Mouse (Mus musculus): ENCODE data around the gene Gm37419. TPM values are rescaled to one million over a fixed set of nuclear protein-coding genes. Genes with fewer than 3 reads are reported as not detected.

Gm37419 gene
- polyA plus RNA-seq, 1 experiment from 2014 or later = not detected

DNA sequence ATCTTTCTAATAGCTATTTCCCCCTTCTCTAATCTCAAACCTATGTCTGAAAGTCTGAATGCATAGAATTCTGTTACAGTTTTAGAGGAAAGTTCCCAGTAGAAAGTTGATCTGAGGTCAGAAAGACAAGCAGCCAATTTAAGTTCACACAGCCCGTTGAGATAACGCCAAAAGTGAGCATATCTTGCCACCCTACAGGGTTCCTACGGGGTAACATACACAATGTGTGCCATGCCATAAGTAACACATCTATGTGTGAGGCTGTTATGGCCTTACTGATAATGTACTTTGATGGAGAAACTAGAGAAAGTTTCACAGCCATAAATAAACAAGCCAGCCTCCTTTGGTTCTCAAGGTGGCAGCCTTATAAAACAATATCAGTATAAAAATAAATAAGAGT lies 26.1 kb downstream of the Gm37419 start:
- H3K27me3 ChIP-seq = no peaks in the 10 kb centered on the region
- H3K27ac ChIP-seq (replicated peaks) = no peak overlapping the region
- WGBS = 89% methylated on average over 3 of the region's 3 CpGs
- no peaks in the 10 kb centered on the region for H3K9me3 ChIP-seq
- H3K4me2 ChIP-seq (replicated peaks) = no peak overlapping the region
- ATAC-seq (ENCODE audit: low FRiP score, low read depth) = no peak
- no peaks in the 10 kb centered on the region for H3K36me3 ChIP-seq
- H3K4me3 ChIP-seq = no peak overlapping the region
- H3K4me1 ChIP-seq = no peaks in the 10 kb centered on the region
- no peak overlapping the region for H3K9ac ChIP-seq (replicated peaks)

DNA sequence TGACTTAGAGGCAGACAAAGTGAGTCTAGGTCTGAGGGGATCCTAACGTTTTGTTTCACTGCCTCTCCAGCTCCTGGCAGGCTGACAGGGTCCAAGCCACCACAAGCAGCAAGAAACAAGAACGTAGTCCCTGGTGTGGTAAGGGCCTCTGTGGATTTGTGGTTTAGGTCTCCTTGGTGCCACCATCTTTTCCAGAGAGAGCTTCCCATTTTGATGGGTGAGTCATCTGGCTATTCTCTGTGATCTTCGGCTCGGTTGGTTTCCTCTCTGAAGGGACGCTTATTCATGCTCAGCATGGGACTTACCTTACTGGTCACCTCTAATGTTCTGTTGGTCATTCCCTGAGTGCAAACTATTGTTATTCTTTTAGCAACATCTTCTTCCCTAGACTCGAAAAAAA lies 28.0 kb downstream of the Gm37419 start:
- H3K4me2 ChIP-seq (replicated peaks) = no peak overlapping the region
- H3K27ac ChIP-seq (replicated peaks) = no peak overlapping the region
- no peaks in the 10 kb centered on the region for H3K4me1 ChIP-seq
- 49% methylated on average over 6 of the region's 6 CpGs for WGBS
- no peaks in the 10 kb centered on the region for H3K36me3 ChIP-seq
- H3K9me3 ChIP-seq = no peaks in the 10 kb centered on the region
- no peak for ATAC-seq (ENCODE audit: low FRiP score, low read depth)
- H3K9ac ChIP-seq (replicated peaks) = no peak overlapping the region
- H3K27me3 ChIP-seq = no peaks in the 10 kb centered on the region
- no peak overlapping the region for H3K4me3 ChIP-seq

DNA sequence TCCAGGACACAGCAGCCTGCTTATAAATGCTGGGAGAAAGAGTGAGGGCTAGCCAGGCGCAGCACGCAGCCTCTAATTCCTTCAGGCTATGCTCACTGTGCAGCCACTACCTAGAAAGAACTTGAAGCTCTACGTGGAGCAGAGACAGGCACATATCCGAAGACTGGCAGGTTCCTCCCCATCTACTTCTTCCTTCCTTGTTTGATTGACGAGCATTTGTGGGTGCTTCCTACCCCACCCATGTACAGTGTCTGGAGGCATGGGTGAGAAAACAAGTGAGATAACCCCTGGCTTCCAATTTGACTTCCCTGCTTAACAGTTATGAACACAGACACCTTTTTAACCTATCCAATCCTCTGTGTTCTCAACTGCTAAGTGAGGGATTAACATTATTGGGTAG lies 28.5 kb downstream of the Gm37419 start:
- H3K4me2 ChIP-seq (replicated peaks) = no peak overlapping the region
- no peak overlapping the region for H3K4me3 ChIP-seq
- H3K9me3 ChIP-seq = no peaks in the 10 kb centered on the region
- H3K27ac ChIP-seq (replicated peaks) = no peak overlapping the region
- H3K4me1 ChIP-seq = no peaks in the 10 kb centered on the region
- no peak overlapping the region for H3K9ac ChIP-seq (replicated peaks)
- 78% methylated on average over 5 of the region's 5 CpGs for WGBS
- no peaks in the 10 kb centered on the region for H3K27me3 ChIP-seq
- ATAC-seq (ENCODE audit: low FRiP score, low read depth) = no peak
- H3K36me3 ChIP-seq = no peaks in the 10 kb centered on the region

DNA sequence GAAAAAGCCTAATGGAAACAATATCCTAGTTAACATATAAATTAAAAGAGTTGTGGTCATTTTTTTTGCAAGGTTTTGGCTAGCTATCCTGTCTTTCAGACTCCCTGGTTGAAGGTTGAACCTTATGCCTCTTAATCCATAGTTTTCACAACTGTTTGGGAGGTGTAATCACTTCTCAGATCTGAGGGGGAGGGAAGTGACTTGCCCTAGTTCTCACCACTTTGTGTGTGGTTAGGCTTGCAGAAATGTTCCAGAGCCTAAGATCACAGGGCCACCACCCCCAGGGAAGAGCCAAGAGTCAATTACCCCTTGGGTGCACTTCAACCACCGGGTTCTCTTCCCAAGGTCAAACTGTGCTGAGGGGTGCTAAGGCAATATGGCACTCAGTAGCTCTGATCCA lies 33.4 kb downstream of the Gm37419 start:
- Histone ChIP-seq H3K9ac (replicated peaks) (no peak overlapping the region), H3K4me1 (no peaks in the 10 kb centered on the region; the same call in 1 of the 2 replicates), H3K36me3 (no peaks in the 10 kb centered on the region), H3K9me3 (no peaks in the 10 kb centered on the region), H3K27ac (replicated peaks) (no peak overlapping the region), H3K27me3 (no peaks in the 10 kb centered on the region), H3K4me2 (replicated peaks) (no peak overlapping the region), H3K4me3 (no peak overlapping the region)
- no peak for ATAC-seq (ENCODE audit: low FRiP score, low read depth)
- 82% methylated on average over 1 of the region's 1 CpGs for WGBS

DNA sequence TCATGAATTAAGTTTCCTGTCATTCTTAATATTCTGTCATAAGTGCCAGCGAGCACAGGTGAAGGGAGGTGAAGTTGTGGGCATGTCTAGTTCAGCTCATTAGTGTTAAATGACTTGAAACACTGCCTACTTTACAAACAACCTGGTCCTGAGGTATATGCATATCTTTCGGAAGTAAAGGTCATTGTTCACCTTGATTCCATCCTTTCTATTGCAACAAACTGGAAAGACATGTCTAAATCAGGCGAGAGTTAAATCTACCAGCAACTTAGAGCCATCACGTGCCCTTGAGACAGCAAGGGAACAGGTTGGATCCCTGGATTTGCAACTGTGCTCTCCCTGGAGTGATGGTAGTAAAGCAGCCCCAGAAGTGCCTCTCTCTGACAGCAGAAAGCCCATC lies 34.3 kb downstream of the Gm37419 start:
- Histone ChIP-seq H3K4me1 (no peaks in the 10 kb centered on the region; the same call in 1 of the 2 replicates), H3K9ac (replicated peaks) (no peak overlapping the region), H3K4me2 (replicated peaks) (no peak overlapping the region), H3K27ac (replicated peaks) (no peak overlapping the region), H3K36me3 (no peaks in the 10 kb centered on the region), H3K9me3 (no peaks in the 10 kb centered on the region), H3K4me3 (no peak overlapping the region), H3K27me3 (no peaks in the 10 kb centered on the region)
- no peak for ATAC-seq (ENCODE audit: low FRiP score, low read depth)
- 89% methylated on average over 4 of the region's 4 CpGs for WGBS

DNA sequence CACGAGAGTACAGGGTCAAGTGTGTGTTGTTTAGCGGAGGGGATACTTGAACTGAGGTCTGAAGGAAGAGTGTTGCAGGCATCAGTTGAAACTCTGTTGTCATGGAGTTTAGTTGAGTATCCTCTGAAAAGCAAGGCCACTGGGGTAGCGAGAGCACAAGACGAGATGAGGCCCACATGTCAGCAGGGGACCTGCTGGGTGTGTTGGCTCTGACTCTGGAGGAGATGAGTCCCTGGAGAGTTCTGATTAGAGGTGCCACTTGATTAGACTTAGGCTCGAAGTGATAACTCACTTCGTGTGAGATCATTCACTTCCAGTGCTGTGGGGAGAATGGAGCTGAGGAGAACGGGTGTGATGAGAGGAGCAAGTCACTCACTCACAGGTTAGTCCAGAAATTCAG lies 37.2 kb downstream of the Gm37419 start:
- Histone ChIP-seq H3K27me3 (no peaks in the 10 kb centered on the region), H3K4me1 (no peaks in the 10 kb centered on the region; the same call in 1 of the 2 replicates), H3K36me3 (no peaks in the 10 kb centered on the region), H3K27ac (replicated peaks) (no peak overlapping the region), H3K4me2 (replicated peaks) (no peak overlapping the region), H3K9ac (replicated peaks) (no peak overlapping the region), H3K4me3 (no peak overlapping the region), H3K9me3 (no peaks in the 10 kb centered on the region)
- WGBS = 74% methylated on average over 7 of the region's 7 CpGs
- ATAC-seq (ENCODE audit: low FRiP score, low read depth) = no peak

DNA sequence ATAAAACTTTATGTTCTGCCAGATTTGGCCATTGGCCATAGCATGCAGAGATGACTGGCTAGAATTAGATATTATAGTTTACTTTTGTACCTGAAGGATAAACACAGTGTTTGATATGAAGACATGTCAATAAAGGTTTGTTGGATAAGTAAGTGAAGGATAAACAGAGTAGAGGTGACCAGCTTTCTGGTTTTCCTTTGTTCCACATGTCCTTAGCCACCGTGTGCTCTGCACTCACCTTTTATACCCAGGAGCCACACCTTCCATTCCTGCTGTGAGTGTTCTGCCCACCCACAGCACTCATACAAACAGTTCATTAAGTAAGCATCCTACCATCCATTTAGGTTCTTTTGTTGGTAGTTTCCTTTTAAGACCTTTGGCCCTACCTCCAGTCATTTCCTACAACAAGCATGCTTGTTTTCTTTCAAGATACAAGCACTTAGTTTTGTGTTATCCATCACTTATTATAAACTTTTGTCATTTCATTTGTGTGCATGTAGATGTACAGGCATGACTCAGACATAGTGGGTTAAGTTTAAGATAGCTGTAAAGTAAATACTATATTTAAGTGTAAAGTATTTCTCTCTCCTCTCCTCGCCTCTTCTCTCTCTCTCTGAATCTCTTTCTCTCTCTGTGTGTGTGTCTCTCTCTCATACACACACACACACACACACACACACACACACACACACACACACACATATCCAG lies 41.8 kb downstream of the Gm37419 start:
- Histone ChIP-seq H3K27me3 (no peaks in the 10 kb centered on the region), H3K4me3 (no peak overlapping the region), H3K4me2 (replicated peaks) (no peak overlapping the region), H3K4me1 (no peaks in the 10 kb centered on the region; the same call in 1 of the 2 replicates), H3K9ac (replicated peaks) (no peak overlapping the region), H3K27ac (replicated peaks) (no peak overlapping the region), H3K36me3 (no peaks in the 10 kb centered on the region), H3K9me3 (no peaks in the 10 kb centered on the region)
- no peak for ATAC-seq (ENCODE audit: low FRiP score, low read depth)
- 73% methylated on average over 2 of the region's 2 CpGs for WGBS

DNA sequence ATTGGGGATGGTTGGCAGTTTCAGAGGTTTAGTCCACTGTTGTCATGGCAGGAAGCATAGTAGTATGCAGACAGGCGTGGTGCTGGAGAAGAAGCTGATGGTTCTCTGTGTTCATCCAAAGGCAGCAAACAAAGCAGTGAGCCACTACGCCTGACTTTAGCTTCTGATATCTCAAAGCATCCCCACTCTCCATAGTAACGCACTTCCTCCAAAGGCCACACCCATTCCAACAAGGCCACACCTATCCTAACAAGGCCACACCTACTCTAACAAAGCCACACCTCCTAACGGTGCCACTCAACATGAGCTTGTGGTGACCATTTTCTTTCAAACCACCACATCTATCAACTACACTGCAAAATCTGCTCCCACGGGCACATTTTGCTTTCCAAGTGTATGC lies 45.0 kb downstream of the Gm37419 start:
- WGBS = 92% methylated on average over 5 of the region's 5 CpGs
- ATAC-seq (ENCODE audit: low FRiP score, low read depth) = no peak
- no peak overlapping the region for H3K4me2 ChIP-seq (replicated peaks)

DNA sequence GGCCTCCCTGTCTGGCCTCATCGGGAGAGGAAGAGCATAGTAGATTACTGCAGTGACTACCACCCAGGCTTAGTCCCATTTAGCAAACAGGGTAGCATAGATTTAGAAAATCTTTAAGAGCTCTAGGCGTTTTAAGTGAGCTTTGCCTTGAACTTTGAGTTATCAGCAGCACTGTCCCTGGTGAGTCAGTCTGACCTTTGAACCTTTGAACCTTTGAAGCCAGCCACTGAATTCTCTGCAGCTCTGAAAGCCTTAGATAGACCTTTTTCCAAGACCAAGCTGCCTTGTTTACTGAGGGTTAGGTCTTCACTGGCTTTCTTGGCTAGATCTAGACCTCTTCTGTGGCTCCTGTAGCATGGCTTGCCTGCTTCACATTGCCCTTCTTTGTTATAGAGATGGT lies 46.2 kb downstream of the Gm37419 start:
- no peak for ATAC-seq (ENCODE audit: low FRiP score, low read depth)
- H3K4me3 ChIP-seq = no peak overlapping the region
- WGBS = 67% methylated on average over 2 of the region's 2 CpGs
- H3K36me3 ChIP-seq = no peaks in the 10 kb centered on the region
- H3K27ac ChIP-seq (replicated peaks) = no peak overlapping the region
- no peak overlapping the region for H3K9ac ChIP-seq (replicated peaks)
- H3K9me3 ChIP-seq = no peaks in the 10 kb centered on the region
- H3K4me1 ChIP-seq = no peaks in the 10 kb centered on the region
- H3K4me2 ChIP-seq (replicated peaks) = no peak overlapping the region
- no peaks in the 10 kb centered on the region for H3K27me3 ChIP-seq

More for the DNA sequence above, 45.0 kb downstream of the Gm37419 start:
- Histone ChIP-seq H3K9me3 (no peaks in the 10 kb centered on the region), H3K4me1 (no peaks in the 10 kb centered on the region), H3K27me3 (no peaks in the 10 kb centered on the region), H3K27ac (replicated peaks) (no peak overlapping the region), H3K4me3 (no peak overlapping the region), H3K9ac (replicated peaks) (no peak overlapping the region), H3K36me3 (no peaks in the 10 kb centered on the region)

DNA sequence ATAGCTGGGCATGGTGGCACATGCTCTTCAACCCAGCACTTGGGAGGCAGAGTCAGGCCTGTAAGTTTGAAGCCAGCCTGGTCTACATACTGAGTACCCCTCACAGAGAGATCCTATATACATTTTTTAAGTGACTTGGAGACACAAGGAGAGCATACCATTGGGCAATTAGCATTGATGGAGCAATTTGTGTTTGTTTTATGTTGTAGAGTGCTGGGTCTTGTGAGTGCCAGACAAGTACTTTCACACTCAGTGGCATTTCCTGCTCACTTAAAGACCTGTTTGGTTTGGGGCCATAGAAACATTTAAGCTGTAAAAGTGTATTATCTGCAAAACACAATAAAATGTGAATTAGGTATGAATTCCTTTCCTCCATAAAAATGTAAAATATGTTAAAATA lies 47.5 kb downstream of the Gm37419 start:
- no peak overlapping the region for H3K27ac ChIP-seq (replicated peaks)
- H3K9ac ChIP-seq (replicated peaks) = no peak overlapping the region
- no peaks in the 10 kb centered on the region for H3K27me3 ChIP-seq
- no peaks in the 10 kb centered on the region for H3K4me1 ChIP-seq
- H3K36me3 ChIP-seq = no peaks in the 10 kb centered on the region
- no peaks in the 10 kb centered on the region for H3K9me3 ChIP-seq
- no peak overlapping the region for H3K4me2 ChIP-seq (replicated peaks)
- no peak overlapping the region for H3K4me3 ChIP-seq
- no peak for ATAC-seq (ENCODE audit: low FRiP score, low read depth)

DNA sequence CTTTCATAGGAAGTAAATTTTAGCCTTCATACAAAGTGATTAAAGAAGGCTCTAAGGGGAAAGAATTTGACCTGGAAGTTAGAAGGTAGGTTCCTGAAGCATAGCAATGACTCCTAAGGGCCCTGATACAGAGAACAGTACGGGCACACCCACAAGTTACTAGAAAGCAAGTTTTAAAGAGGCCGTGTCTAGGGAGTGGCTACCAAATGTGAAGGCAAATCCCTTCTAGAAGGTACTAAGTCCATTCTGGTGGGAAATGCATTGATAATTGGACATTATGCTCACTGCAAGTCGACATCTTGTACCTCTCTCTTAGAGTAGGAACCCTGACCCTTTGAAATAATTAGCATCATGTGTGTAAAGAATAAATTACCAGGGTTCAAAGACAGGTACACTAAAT lies 48.1 kb downstream of the Gm37419 start:
- Histone ChIP-seq H3K4me2 (replicated peaks) (no peak overlapping the region), H3K4me1 (no peaks in the 10 kb centered on the region), H3K27ac (replicated peaks) (no peak overlapping the region), H3K4me3 (no peak overlapping the region), H3K36me3 (no peaks in the 10 kb centered on the region), H3K9ac (replicated peaks) (no peak overlapping the region), H3K27me3 (no peaks in the 10 kb centered on the region), H3K9me3 (no peaks in the 10 kb centered on the region)
- ATAC-seq (ENCODE audit: low FRiP score, low read depth) = no peak
- 93% methylated on average over 3 of the region's 3 CpGs for WGBS
